ENCODE assay signal across 25 mouse cellular contexts in genomic region chr2:167996672-167997215, GRCm38 (mm10). TPM values are rescaled to one million over a fixed set of nuclear protein-coding genes. Genes with fewer than 3 reads are reported as not detected.
A peak's percentile ranks its signal among the peaks of the same experiment; 100 is the strongest.
DNase-seq lines count a peak whose midpoint lies in the region; ATAC-seq and TF ChIP-seq lines count a peak whose summit lies in the region.
"Had no signal": no experiment of that assay in that cellular context is flagged by ENCODE, and none has a peak within 500 bp of the region (broad histone marks: within the 10 kb centered on the region; RNA-seq: fewer than 3 reads in every experiment).

No protein-coding gene starts in this region.

- H3K4me3 ChIP-seq in embryonic facial prominence, embryonic 13.5 days = no peak overlapping the region
- no peak overlapping the region for H3K4me3 ChIP-seq in embryonic facial prominence, embryonic 10.5 days
- H3K4me3 ChIP-seq in CH12.LX (replicated peaks in 1 of 3; ENCODE audit: low read depth in 2 of 3, low read length in 2 of 3, poor library complexity in 1 of 3) = no peak overlapping the region
- no peak overlapping the region for H3K4me3 ChIP-seq in forebrain, embryonic 13.5 days
- H3K4me3 ChIP-seq: erythroblast, embryonic 14.5 days; gastrocnemius, adult 2 months; hindbrain, embryonic 10.5 days; limb, embryonic 15.5 days; midbrain, embryonic 10.5 days; neural tube, embryonic 12.5 days had no signal

- dilution Hi-C loops in CH12.LX (cut with MboI; ENCODE audit: extremely low pct_ligation_motif_present, extremely low pct_unique_long_range_greater_than_20kb, low sequenced_read_pairs) = no loop called here

- no peak for DNase-seq in embryonic facial prominence, embryonic 10.5 days (ENCODE audit: low spot score)
- no peak for DNase-seq in CH12.LX (ENCODE audit: extremely low read depth)
- peak; percentile 72 for DNase-seq in induced T-regulatory cell, adult 2 months (ENCODE audit: low read depth)
- peak; percentile 65 to 80 for DNase-seq in natural killer cell, adult 2 months (ENCODE audit: low spot score in 2 of 2)
- DNase-seq in kidney, postnatal 36 days = no peak
- DNase-seq: adrenal gland, postnatal 14 days; cerebellum, adult 8-10 months; gastrocnemius, adult 2 months; kidney, adult 2 months; left cerebral cortex, postnatal 4 days; lung, embryonic 14.5 days; lung, postnatal 4 days; right cerebral cortex, postnatal 14 days; thymus, postnatal 14 days had no signal

- peaks cover 7% of the 10 kb centered on the region; the same call in 1 of the 2 replicates for H3K4me1 ChIP-seq in embryonic facial prominence, embryonic 13.5 days
- peaks cover 14% of the 10 kb centered on the region for H3K4me1 ChIP-seq in embryonic facial prominence, embryonic 10.5 days
- peaks cover 14 to 24% of the 10 kb centered on the region in 2 experiments for H3K4me1 ChIP-seq in CH12.LX (ENCODE audit: control insufficient read depth in 1 of 2, insufficient read depth in 2 of 2)
- H3K4me1 ChIP-seq in forebrain, embryonic 13.5 days = no peaks in the 10 kb centered on the region
- H3K4me1 ChIP-seq: midbrain, embryonic 10.5 days; neural tube, embryonic 12.5 days had no signal

- no peak for ATAC-seq in embryonic facial prominence, embryonic 13.5 days (ENCODE audit: insufficient number of reproducible peaks, insufficient read depth, low FRiP score, low TSS enrichment, low read depth)
- ATAC-seq in forebrain, embryonic 13.5 days = no peak
- ATAC-seq: forebrain, embryonic 14.5 days had no signal

- no peak overlapping the region for H3K4me2 ChIP-seq in embryonic facial prominence, embryonic 13.5 days
- H3K4me2 ChIP-seq in CH12.LX (ENCODE audit: insufficient read depth, low read depth, poor library complexity, severe bottlenecking) = peak overlapping the region; percentile 45; the same call in 1 of the 2 replicates
- H3K4me2 ChIP-seq in forebrain, embryonic 13.5 days = no peak overlapping the region
- H3K4me2 ChIP-seq: limb, embryonic 15.5 days; lung, embryonic 14.5 days; neural tube, embryonic 12.5 days had no signal

- WGBS in embryonic facial prominence, embryonic 13.5 days = 41% methylated on average over 8 of the region's 8 CpGs
- WGBS in embryonic facial prominence, embryonic 10.5 days = 62% methylated on average over 8 of the region's 8 CpGs
- WGBS in forebrain, embryonic 13.5 days = 62% methylated on average over 8 of the region's 8 CpGs

- no peaks in the 10 kb centered on the region for H3K79me2 ChIP-seq in CH12.LX (replicated peaks; ENCODE audit: control insufficient read depth, extremely low read depth, insufficient read depth, poor library complexity, severe bottlenecking)

- H3K36me3 ChIP-seq in embryonic facial prominence, embryonic 13.5 days = peaks cover 24% of the 10 kb centered on the region
- H3K36me3 ChIP-seq in embryonic facial prominence, embryonic 10.5 days (replicated peaks) = no peaks in the 10 kb centered on the region
- H3K36me3 ChIP-seq in CH12.LX (replicated peaks in 1 of 2; ENCODE audit: control insufficient read depth in 1 of 2, insufficient read depth in 1 of 2, low read length in 1 of 2) = no peaks in the 10 kb centered on the region
- no peaks in the 10 kb centered on the region for H3K36me3 ChIP-seq in forebrain, embryonic 13.5 days (ENCODE audit: poor library complexity, severe bottlenecking)
- H3K36me3 ChIP-seq: hindbrain, embryonic 10.5 days; midbrain, embryonic 10.5 days; neural tube, embryonic 12.5 days had no signal

- H3K27me3 ChIP-seq in embryonic facial prominence, embryonic 13.5 days = no peaks in the 10 kb centered on the region
- H3K27me3 ChIP-seq in embryonic facial prominence, embryonic 10.5 days (replicated peaks; ENCODE audit: low read depth, poor library complexity, severe bottlenecking) = 0 out of 2 replicates have a peak, but pooled peaks cover 9% of the 10 kb centered on the region
- peaks cover 75% of the 10 kb centered on the region for H3K27me3 ChIP-seq in CH12.LX (replicated peaks)
- no peaks in the 10 kb centered on the region for H3K27me3 ChIP-seq in forebrain, embryonic 13.5 days
- H3K27me3 ChIP-seq: neural tube, embryonic 12.5 days had no signal

- H3K9me3 ChIP-seq in embryonic facial prominence, embryonic 13.5 days = peaks cover 8% of the 10 kb centered on the region; the same call in 1 of the 2 replicates
- peaks cover 9% of the 10 kb centered on the region for H3K9me3 ChIP-seq in embryonic facial prominence, embryonic 10.5 days
- H3K9me3 ChIP-seq in CH12.LX (replicated peaks; ENCODE audit: low read length) = peaks cover 17% of the 10 kb centered on the region
- peaks cover 8% of the 10 kb centered on the region; the same call in 1 of the 2 replicates for H3K9me3 ChIP-seq in forebrain, embryonic 13.5 days (replicated peaks)
- H3K9me3 ChIP-seq: limb, embryonic 15.5 days; midbrain, embryonic 10.5 days had no signal

- TF ChIP-seq RAD21 in CH12.LX (IDR thresholded peaks at IDR 0.05; ENCODE audit: low read depth, low read length) = no peak; the same call in 1 of the 2 replicates

- no peak for TF ChIP-seq POLR2A in CH12.LX (IDR thresholded peaks at IDR 0.05; ENCODE audit: low read depth, low read length)

- no peak for TF ChIP-seq CTCF in CH12.LX (conservative IDR thresholded peaks at IDR 0.05 in 1 of 2, IDR thresholded peaks at IDR 0.05 in 1 of 2; ENCODE audit: low read depth in 2 of 2, low read length in 2 of 2)

- H3K9ac ChIP-seq in embryonic facial prominence, embryonic 13.5 days = 0 out of 2 replicates have a peak overlapping the region, but pooled peaks have one; percentile 21
- no peak overlapping the region for H3K9ac ChIP-seq in CH12.LX (ENCODE audit: insufficient read depth, low read depth)
- H3K9ac ChIP-seq in forebrain, embryonic 13.5 days = no peak overlapping the region
- H3K9ac ChIP-seq: limb, embryonic 15.5 days; liver, embryonic 14.5 days; lung, embryonic 14.5 days; neural tube, embryonic 12.5 days had no signal

- in situ Hi-C loops in CH12.LX (cut with MboI; ENCODE audit: low pct_ligation_motif_present, low pct_unique_long_range_greater_than_20kb, low sequenced_read_pairs) = no loop called here

- TF ChIP-seq EP300 in CH12.LX (IDR thresholded peaks at IDR 0.05; ENCODE audit: low read length) = no peak

- peak overlapping the region; percentile 57; the same call in 1 of the 2 replicates for H3K27ac ChIP-seq in embryonic facial prominence, embryonic 13.5 days
- H3K27ac ChIP-seq in embryonic facial prominence, embryonic 10.5 days (replicated peaks) = no peak overlapping the region
- H3K27ac ChIP-seq in CH12.LX (ENCODE audit: insufficient read depth, low read depth) = no peak overlapping the region
- H3K27ac ChIP-seq in forebrain, embryonic 13.5 days = no peak overlapping the region
- H3K27ac ChIP-seq: gastrocnemius, adult 2 months; hindbrain, embryonic 10.5 days; kidney, postnatal 0 days; limb, embryonic 15.5 days; liver, embryonic 14.5 days; midbrain, embryonic 10.5 days; neural tube, embryonic 12.5 days had no signal

TF ChIP-seq in CH12.LX, 34 proteins besides CTCF, POLR2A, EP300 and RAD21:
- no peak for TF ChIP-seq SIN3A (IDR thresholded peaks at IDR 0.05; ENCODE audit: low read length)
- no peak for TF ChIP-seq ELF1 (IDR thresholded peaks at IDR 0.05; ENCODE audit: low read depth, low read length)

RNA-seq across cellular contexts. Expression of gene Ripor3, which starts 13.7 kb away (rescaled TPM):
- 7.0 and 7.7 TPM in 2 replicates for polyA plus RNA-seq in embryonic facial prominence, embryonic 13.5 days (2015; fragmentation: Nextera tagmentation; extraction: Ambion mirVana)
- polyA plus RNA-seq in embryonic facial prominence, embryonic 10.5 days (2016; fragmentation: Nextera tagmentation; extraction: Ambion mirVana) = 0.47 and 0.95 TPM in 2 replicates
- total RNA-seq in CH12.LX (2012; rRNA removed) (0.17 TPM in 1 of 2 replicates, not detected in the other), CH12.LX (2014; rRNA removed) (not detected in 2 replicates)
- not detected in 2 replicates for polyA plus RNA-seq in CH12.LX (2012; ENCODE audit: insufficient read length, low read depth)
- 0.19 TPM in 2 replicates for polyA plus RNA-seq in forebrain, embryonic 13.5 days (2015; fragmentation: Nextera tagmentation; extraction: Ambion mirVana)
- total RNA-seq: MEL had no signal

Comparison
In these comparisons a context has a peak if more than half of its experiments do, and no peak if none do; other contexts are left out.
1. DNase-seq: peak in induced T-regulatory cell, adult 2 months (single experiment) and natural killer cell, adult 2 months (2 of 2); none in embryonic facial prominence, embryonic 10.5 days (single experiment), CH12.LX (single experiment) and kidney, postnatal 36 days (0 of 2).